In the genomic region with DNA sequence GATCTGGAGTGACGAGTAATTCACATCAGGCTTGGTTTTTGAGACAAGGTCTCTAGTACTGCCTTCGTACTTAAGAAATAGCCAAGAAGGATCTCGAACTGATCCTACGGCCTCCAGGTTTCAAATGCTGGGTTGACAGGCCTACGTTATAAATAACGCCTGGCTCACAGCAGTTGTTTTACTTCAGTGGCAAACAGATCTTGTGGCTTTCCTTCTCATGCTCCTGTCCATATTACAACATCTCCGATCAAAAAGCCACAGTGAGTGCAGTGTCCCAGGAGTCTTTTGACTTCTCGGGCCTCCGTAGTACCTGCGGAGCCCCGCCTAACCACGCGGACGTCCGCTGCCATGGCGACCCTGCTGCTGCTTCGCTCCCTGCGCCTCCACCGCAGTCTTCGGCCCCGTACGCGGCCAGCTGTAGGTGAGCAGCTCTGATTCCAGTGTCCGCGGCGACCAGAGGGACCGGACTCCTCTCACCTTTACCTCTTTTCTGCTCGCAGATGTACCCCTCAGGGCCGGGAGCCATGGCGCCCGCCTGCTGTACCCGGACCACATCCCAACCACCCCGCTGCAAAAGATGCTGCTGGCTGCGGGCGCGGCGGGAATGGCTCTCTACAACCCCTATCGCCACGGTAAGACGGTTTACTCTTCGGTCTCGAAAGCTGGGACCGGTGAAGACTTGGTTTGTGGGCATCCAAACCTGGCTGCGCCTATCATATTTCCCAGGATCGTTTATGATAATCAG, we compare ENCODE assay signal across 8 mouse cellular contexts. TPM values are rescaled to one million over a fixed set of nuclear protein-coding genes. Genes with fewer than 3 reads are reported as not detected.
DNase-seq lines count a peak whose midpoint lies in the region; ATAC-seq lines count a peak whose summit lies in the region.

A gene (minus strand): TSS at position 566 of the 745 bp plus-strand sequence.

- peaks cover 21% of the 10 kb centered on the region for H3K36me3 ChIP-seq in lung, embryonic 16.5 days (ENCODE audit: control insufficient read depth, insufficient read depth, low read length)

- H3K4me1 ChIP-seq in lung, embryonic 16.5 days (replicated peaks; ENCODE audit: control insufficient read depth, insufficient read depth, low read length): peaks cover 16% of the 10 kb centered on the region

- peak; percentile 86 for DNase-seq in Muller cell, postnatal 12 days (ENCODE audit: inconsistent ontology term)
- DNase-seq in cerebellum, adult 9-10 months: peak; percentile 84
- DNase-seq in layer of hippocampus, adult 9-11 months: peak; percentile 87
- DNase-seq in ovary, postnatal 10 days (ENCODE audit: low spot score): peak; percentile 53
- peak; percentile 83 for DNase-seq in thymus, postnatal 0 days (ENCODE audit: low spot score)

- peak within 1 kb of the TSS; percentile 75 for H3K4me3 ChIP-seq in lung, embryonic 16.5 days (ENCODE audit: low read length)

- under 1% methylated on average over 45 of the region's 45 CpGs for WGBS in lung, embryonic 16.5 days

- peak; percentile 86 for ATAC-seq in frontal cortex, adult (ENCODE audit: low TSS enrichment)
- ATAC-seq in hematopoietic stem cell, adult 5-6 weeks (replicated peaks in 1 of 2; ENCODE audit: insufficient read depth in 1 of 2, low FRiP score in 2 of 2, low TSS enrichment in 1 of 2, low read depth in 1 of 2, poor library complexity in 2 of 2, severe bottlenecking in 2 of 2): peak; percentile 84 to 88
- peak; percentile 92 for ATAC-seq in lung, embryonic 16.5 days (ENCODE audit: low read depth)

- peak within 1 kb of the TSS; percentile 81 for H3K9ac ChIP-seq in lung, embryonic 16.5 days (ENCODE audit: low read length)

- H3K9me3 ChIP-seq in lung, embryonic 16.5 days (ENCODE audit: control insufficient read depth, low read length): no peaks in the 10 kb centered on the region

- peak within 1 kb of the TSS; percentile 77 for H3K27ac ChIP-seq in lung, embryonic 16.5 days (ENCODE audit: low read length)

- H3K27me3 ChIP-seq in lung, embryonic 16.5 days (ENCODE audit: control insufficient read depth, insufficient read depth, low read depth, low read length): no peaks in the 10 kb centered on the region

- peak within 1 kb of the TSS; percentile 76 for H3K4me2 ChIP-seq in lung, embryonic 16.5 days (ENCODE audit: low read depth, low read length)

RNA-seq across cellular contexts. Expression of the gene that starts here (rescaled TPM):
- 22.0 and 31.3 TPM in 2 replicates for total RNA-seq in hematopoietic stem cell, adult 5-6 weeks (2017)
- polyA plus RNA-seq in lung, embryonic 16.5 days (2015; fragmentation: Nextera tagmentation; extraction: Ambion mirVana): 33.9 and 38.3 TPM in 2 replicates
- polyA plus RNA-seq in thymus, postnatal 0 days (2015; fragmentation: Nextera tagmentation; extraction: Ambion mirVana): 21.3 and 27.7 TPM in 2 replicates

Comparison
In these comparisons a context has a peak if more than half of its experiments do, and no peak if none do; other contexts are left out.
1. Peak in every context shown above with its lines: DNase-seq, ATAC-seq, H3K4me3 ChIP-seq and H3K27ac ChIP-seq.